Mouse (Mus musculus) midbrain, embryonic 10.5 days (tissue): ENCODE measurements around the gene Defb21. TPM values are rescaled to one million over a fixed set of nuclear protein-coding genes. Genes with fewer than 3 reads are reported as not detected.
A peak's percentile ranks its signal among the peaks of the same experiment; 100 is the strongest.

Source experiments
- DNase-seq: peaks from one replicate; pipeline ENCODE4 v3.0.0-alpha.2; 2017; ENCODE audit warnings: low spot score
- H3K27ac ChIP-seq: fragments of 300-500 bp; sonication (generic); replicated peaks from 2 replicates; pipeline ENCODE4 v1.5.1; 2016; ENCODE audit warnings: mild to moderate bottlenecking
- H3K27me3 ChIP-seq: fragments of 300-500 bp; sonication (generic); 2 replicates; pipeline ENCODE4 v1.6.1; 2016; ENCODE audit warnings: low read depth, mild to moderate bottlenecking; ENCODE audit not compliant: poor library complexity, severe bottlenecking
- H3K36me3 ChIP-seq: fragments of 300-500 bp; sonication (generic); 2 replicates; pipeline ENCODE4 v1.6.1; 2016; ENCODE audit warnings: mild to moderate bottlenecking, moderate library complexity
- H3K4me1 ChIP-seq: fragments of 300-500 bp; sonication (generic); 2 replicates; pipeline ENCODE4 v1.6.1; 2016
- H3K4me3 ChIP-seq: fragments of 300-500 bp; sonication (generic); 2 replicates; pipeline ENCODE4 v1.5.1; 2016; ENCODE audit warnings: mild to moderate bottlenecking, moderate library complexity
- H3K9me3 ChIP-seq: fragments of 300-500 bp; sonication (generic); replicated peaks from 2 replicates; pipeline ENCODE4 v1.6.1; 2016; ENCODE audit warnings: mild to moderate bottlenecking
- WGBS: fragments of 180-500 bp; shearing (Covaris S2); methylation state at CpG from one replicate; pipeline ENCODE4 v1.1.7; 2016; 5-methylcytosine and 5-hydroxymethylcytosine counted together
- polyA plus RNA-seq: library from polyadenylated mRNA; unstranded; fragments of >200 nt; fragmentation: Nextera tagmentation; extraction: Ambion mirVana; gene quantifications from 2 replicates; pipeline ENCODE4 v1.2.1, GENCODE M21; 2016

The Defb21 gene
- polyA plus RNA-seq, 1 experiment from 2014 or later: not detected

DNA sequence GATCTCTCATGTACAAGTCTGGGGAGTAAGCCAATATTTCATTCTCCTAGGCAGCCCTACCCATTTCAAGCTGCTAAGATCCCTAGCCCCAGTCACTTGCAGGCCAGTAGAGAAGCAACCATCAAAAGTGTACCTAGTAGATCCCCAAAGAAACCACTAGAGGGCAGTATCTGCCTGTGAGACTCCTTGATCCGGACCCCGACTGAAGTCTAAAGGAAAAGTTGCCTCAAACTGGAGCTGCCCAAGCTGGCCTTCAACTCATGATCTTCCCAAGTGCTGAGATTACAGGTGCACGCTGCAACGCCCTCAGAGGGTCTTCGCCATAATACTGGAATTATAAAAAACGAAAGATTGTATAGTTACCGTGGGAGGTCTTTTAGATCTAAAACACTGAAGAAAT is 43.0 kb downstream of the Defb21 start:
- peaks cover 10% of the 10 kb centered on the region for H3K4me1 ChIP-seq
- no peak overlapping the region for H3K4me3 ChIP-seq
- 13% methylated on average over 7 of the region's 7 CpGs for WGBS

DNA sequence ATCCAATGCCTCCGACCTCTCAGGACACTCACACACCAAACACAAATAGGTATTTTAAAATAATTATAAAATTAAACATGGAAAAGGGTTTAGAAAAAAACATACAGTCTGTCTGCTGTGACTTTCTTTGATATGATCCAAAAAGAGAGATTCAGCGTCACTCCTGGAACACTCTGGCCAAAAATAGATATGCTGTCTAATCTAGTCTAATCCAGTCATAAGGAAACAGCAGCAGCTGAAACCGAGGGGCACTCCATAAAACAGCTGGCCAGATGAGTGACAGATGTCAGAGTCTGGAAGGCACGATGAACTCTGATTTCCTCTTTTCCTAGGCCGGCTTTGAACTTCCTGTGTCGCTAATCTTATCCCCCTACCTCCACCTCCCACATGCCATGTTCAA is 43.9 kb downstream of the Defb21 start:
- DNase-seq: no peak
- no peak overlapping the region for H3K27ac ChIP-seq
- 81% methylated on average over 6 of the region's 6 CpGs for WGBS
- no peaks in the 10 kb centered on the region for H3K36me3 ChIP-seq
- H3K27me3 ChIP-seq: no peaks in the 10 kb centered on the region
- no peak overlapping the region for H3K4me3 ChIP-seq
- no peaks in the 10 kb centered on the region for H3K9me3 ChIP-seq
- H3K4me1 ChIP-seq: peaks cover 10% of the 10 kb centered on the region

More for the DNA sequence above, 43.0 kb downstream of the Defb21 start:
- Histone ChIP-seq H3K27me3 (no peaks in the 10 kb centered on the region), H3K9me3 (no peaks in the 10 kb centered on the region), H3K36me3 (no peaks in the 10 kb centered on the region), H3K27ac (no peak overlapping the region)
- peak; percentile 60 for DNase-seq

DNA sequence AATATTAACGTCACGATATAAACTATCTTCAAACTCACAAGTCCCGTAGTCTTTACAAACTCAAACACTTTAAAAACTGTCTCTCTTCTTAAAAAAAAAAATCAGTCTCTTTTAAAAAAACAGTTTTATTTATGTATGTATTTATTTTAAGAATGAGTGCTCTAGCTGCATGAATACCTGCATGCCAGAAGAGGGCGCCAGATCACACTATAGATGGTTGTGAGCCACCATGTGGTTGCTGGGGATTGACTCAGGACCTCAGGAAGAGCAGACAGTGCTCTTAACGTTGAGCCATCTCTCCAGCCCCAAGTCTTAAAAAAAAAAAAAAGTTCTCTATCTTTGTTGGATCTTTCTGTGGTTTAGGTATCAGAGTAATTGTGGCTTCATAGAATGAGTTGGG is 44.8 kb downstream of the Defb21 start:
- H3K4me3 ChIP-seq: no peak overlapping the region
- no peak for DNase-seq
- WGBS: 58% methylated on average over 5 of the region's 5 CpGs
- peaks cover under 1% of the 10 kb centered on the region for H3K4me1 ChIP-seq
- no peaks in the 10 kb centered on the region for H3K36me3 ChIP-seq
- no peaks in the 10 kb centered on the region for H3K9me3 ChIP-seq
- no peaks in the 10 kb centered on the region for H3K27me3 ChIP-seq
- H3K27ac ChIP-seq: no peak overlapping the region

DNA sequence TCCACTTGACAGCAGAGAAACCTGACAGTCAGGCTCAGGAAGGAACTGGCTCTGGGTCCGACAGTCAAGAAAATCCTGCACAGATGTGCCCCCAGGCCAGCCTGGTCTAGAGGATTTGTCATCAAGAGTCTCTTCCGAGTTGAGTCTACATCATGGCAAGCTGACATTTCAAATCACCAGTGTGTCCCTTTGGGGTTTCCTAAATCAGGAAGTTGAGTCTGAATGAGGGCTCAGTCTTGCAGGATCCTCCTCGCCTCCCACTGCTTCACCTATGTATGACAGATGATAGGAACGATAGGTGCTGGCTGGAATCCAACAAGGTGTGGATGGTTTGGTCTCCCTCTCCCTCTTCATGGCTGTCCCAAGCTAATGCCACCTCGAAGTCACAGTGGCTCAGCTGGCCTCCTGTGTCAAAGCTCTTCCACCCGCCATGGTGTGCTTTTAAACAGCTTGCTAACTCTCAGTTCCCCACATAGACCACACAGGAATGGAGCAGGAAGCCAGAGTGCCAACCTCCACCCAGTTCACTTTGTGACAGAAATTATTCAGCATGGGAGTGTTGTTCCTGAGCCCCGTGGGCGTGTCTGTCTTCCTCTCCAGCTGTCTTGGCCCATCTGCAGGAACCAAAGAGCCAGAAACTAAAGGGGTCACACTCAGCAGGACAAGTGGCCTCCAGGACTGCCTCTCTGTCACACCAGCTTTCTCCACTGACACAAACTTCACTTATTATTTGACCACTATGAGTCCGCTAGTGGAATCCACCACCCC is 48.0 kb downstream of the Defb21 start:
- no peak overlapping the region for H3K4me3 ChIP-seq

DNA sequence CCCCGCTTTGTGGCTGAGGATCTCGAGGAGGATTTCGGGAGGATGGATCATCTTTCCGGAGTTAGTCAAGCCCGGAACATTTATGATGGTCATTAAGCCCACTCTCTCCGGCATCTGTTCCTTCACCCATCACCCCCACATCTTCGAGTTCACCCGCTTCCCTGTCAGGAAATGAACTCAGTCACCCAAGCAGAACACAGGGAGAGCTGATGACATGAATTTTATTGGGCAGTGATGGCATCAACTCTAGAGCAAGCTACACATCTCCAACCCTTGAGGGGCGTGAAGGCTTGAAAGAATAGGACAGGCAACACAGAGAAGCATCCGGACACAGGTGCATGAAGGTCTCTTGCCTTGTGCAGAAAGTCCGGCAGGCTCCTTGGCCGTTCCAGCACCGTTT is 49.6 kb downstream of the Defb21 start:
- no peaks in the 10 kb centered on the region for H3K9me3 ChIP-seq
- WGBS: 90% methylated on average over 13 of the region's 13 CpGs
- H3K36me3 ChIP-seq: no peaks in the 10 kb centered on the region
- no peak overlapping the region for H3K27ac ChIP-seq
- peaks cover 12% of the 10 kb centered on the region for H3K4me1 ChIP-seq
- DNase-seq: no peak
- no peak overlapping the region for H3K4me3 ChIP-seq
- peaks cover 35% of the 10 kb centered on the region for H3K27me3 ChIP-seq

More for the DNA sequence above, 48.0 kb downstream of the Defb21 start:
- H3K4me1 ChIP-seq: peaks cover 4% of the 10 kb centered on the region; the same call in 1 of the 2 replicates
- WGBS: 78% methylated on average over 9 of the region's 9 CpGs
- H3K36me3 ChIP-seq: no peaks in the 10 kb centered on the region
- H3K9me3 ChIP-seq: no peaks in the 10 kb centered on the region
- H3K27me3 ChIP-seq: peaks cover 19% of the 10 kb centered on the region
- no peak for DNase-seq
- H3K27ac ChIP-seq: no peak overlapping the region

DNA sequence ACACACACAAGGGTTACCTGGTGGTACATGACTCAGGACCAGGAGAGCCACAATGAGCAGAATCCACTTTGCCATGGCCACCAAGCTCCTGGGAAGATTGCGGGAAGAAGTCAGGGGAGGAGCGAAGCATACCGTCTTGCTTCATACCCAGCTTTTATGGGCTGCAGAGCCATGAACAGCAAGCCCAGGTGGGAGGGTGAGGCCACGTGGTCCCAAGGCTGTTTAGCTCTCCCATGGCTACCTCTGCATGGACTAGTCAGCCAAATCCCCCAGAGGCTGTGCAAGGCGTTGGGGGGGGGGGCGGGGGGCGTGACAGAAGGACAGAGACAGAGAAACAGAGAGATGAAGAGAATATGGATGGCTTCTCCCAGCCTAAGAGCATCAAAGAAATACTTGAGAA is 50.4 kb downstream of the Defb21 start, which contains the start of gene Defb25:
Defb25 (minus strand) TSS at position 101 of the 400 bp plus-strand sequence.
- Histone ChIP-seq H3K27me3 (peaks cover 43% of the 10 kb centered on the region), H3K27ac (no peak within 1 kb of the TSS), H3K4me3 (no peak within 1 kb of the TSS), H3K36me3 (no peaks in the 10 kb centered on the region), H3K4me1 (peaks cover 18% of the 10 kb centered on the region), H3K9me3 (no peaks in the 10 kb centered on the region)
- no peak for DNase-seq
- 81% methylated on average over 7 of the region's 7 CpGs for WGBS

Other genes with a start within 250 kb of the Defb21 start
- gene Rbck1, start 240.1 kb upstream of the Defb21 start, polyA plus RNA-seq: 92.2 and 101 TPM in 2 replicates
- gene Trib3, start 228.7 kb upstream of the Defb21 start, polyA plus RNA-seq: 2.2 and 2.8 TPM in 2 replicates
- gene Nrsn2, start 196.1 kb upstream of the Defb21 start, polyA plus RNA-seq: 1.3 and 3.7 TPM in 2 replicates
- 8.6 and 9.2 TPM in 2 replicates for gene Sox12, start 174.7 kb upstream of the Defb21 start, polyA plus RNA-seq
- 47.7 and 49.8 TPM in 2 replicates for gene Zcchc3, start 157.7 kb upstream of the Defb21 start, polyA plus RNA-seq
- gene 6820408C15Rik, start 157.2 kb upstream of the Defb21 start, polyA plus RNA-seq: 0.99 and 1.2 TPM in 2 replicates
- not detected in 2 replicates for gene Defb23, start 108.1 kb upstream of the Defb21 start, polyA plus RNA-seq
- not detected in 2 replicates for gene Defb20, start 95.7 kb upstream of the Defb21 start, polyA plus RNA-seq
- not detected in 2 replicates for gene Defb22, start 82.6 kb upstream of the Defb21 start, polyA plus RNA-seq
- gene Defb26, start 61.1 kb upstream of the Defb21 start, polyA plus RNA-seq: not detected in 2 replicates
- not detected in 2 replicates for gene Defb28, start 54.5 kb upstream of the Defb21 start, polyA plus RNA-seq
- gene Defb29, start 32.6 kb upstream of the Defb21 start, polyA plus RNA-seq: not detected in 2 replicates
- gene Gm17416, start 3.4 kb upstream of the Defb21 start, polyA plus RNA-seq: not detected in 2 replicates
- gene Defb19, start 7.6 kb downstream of the Defb21 start, polyA plus RNA-seq: not detected in 2 replicates
- gene Defb45, start 26.7 kb downstream of the Defb21 start, polyA plus RNA-seq: not detected in 2 replicates
- not detected in 2 replicates for gene Defb36, start 31.6 kb downstream of the Defb21 start, polyA plus RNA-seq
- gene Defb25, start 50.3 kb downstream of the Defb21 start, polyA plus RNA-seq: not detected in 2 replicates
- 0.26 and 0.33 TPM in 2 replicates for gene Rem1, start 54.2 kb downstream of the Defb21 start, polyA plus RNA-seq
- gene H13, start 96.7 kb downstream of the Defb21 start, polyA plus RNA-seq: 99.2 and 117 TPM in 2 replicates
- gene Mcts2, start 114.3 kb downstream of the Defb21 start, polyA plus RNA-seq: 42.9 and 45.3 TPM in 2 replicates
- gene Id1, start 163.5 kb downstream of the Defb21 start, polyA plus RNA-seq: 70.2 and 86.2 TPM in 2 replicates
- gene Cox4i2, start 181.4 kb downstream of the Defb21 start, polyA plus RNA-seq: 4.2 and 4.6 TPM in 2 replicates